Mouse (Mus musculus) E14TG2a.4 (cell line): ENCODE results near the gene Ttn.

ENCODE experiments used
- H3K27me3 ChIP-seq: 2 replicates; pipeline ENCODE4 v1.6.1; 2014; ENCODE audit warnings: low read length, control low read depth; ENCODE audit not compliant: insufficient read depth
- H3K36me3 ChIP-seq: 2 replicates; pipeline ENCODE4 v1.6.1; 2014; ENCODE audit warnings: low read length, control low read depth; ENCODE audit not compliant: insufficient read depth
- H3K4me1 ChIP-seq: replicated peaks from 2 replicates; pipeline ENCODE4 v1.6.1; 2014; ENCODE audit warnings: low read depth, low read length, control low read depth
- H3K4me3 ChIP-seq: replicated peaks from 2 replicates; pipeline ENCODE4 v1.5.1; 2014; ENCODE audit warnings: mild to moderate bottlenecking, low read length
- H3K9me3 ChIP-seq: 2 replicates; pipeline ENCODE4 v1.6.1; 2014; ENCODE audit warnings: low read length, control low read depth
- CTCF ChIP-seq: conservative IDR thresholded peaks from 2 replicates; pipeline ENCODE4 v1.5.1; 2014; ENCODE audit warnings: low read length
- NANOG ChIP-seq: IDR thresholded peaks from 2 replicates; pipeline ENCODE4 v1.6.1; 2014; ENCODE audit warnings: borderline replicate concordance, low read length, mixed read lengths
- POU5F1 ChIP-seq: IDR thresholded peaks from 2 replicates; pipeline ENCODE4 v1.6.1; 2014; ENCODE audit warnings: low read length, borderline replicate concordance

The Ttn gene

GRCm38 (mm10) chr2:76850066-76850465, 132.3 kb downstream of the Ttn start:
- Histone ChIP-seq H3K4me1 (no peaks in the 10 kb centered on the region), H3K27me3 (no peaks in the 10 kb centered on the region), H3K4me3 (no peak overlapping the region), H3K36me3 (no peaks in the 10 kb centered on the region), H3K9me3 (no peaks in the 10 kb centered on the region)
- TF ChIP-seq CTCF, result no peak
- TF ChIP-seq NANOG, result no peak

GRCm38 (mm10) chr2:76843162-76843561, 139.2 kb downstream of the Ttn start:
- no peaks in the 10 kb centered on the region for H3K27me3 ChIP-seq
- TF ChIP-seq POU5F1 (no peak), CTCF (peak; percentile 44), NANOG (no peak)
- no peaks in the 10 kb centered on the region for H3K36me3 ChIP-seq
- H3K9me3 ChIP-seq, result no peaks in the 10 kb centered on the region
- no peaks in the 10 kb centered on the region for H3K4me1 ChIP-seq
- no peak overlapping the region for H3K4me3 ChIP-seq

GRCm38 (mm10) chr2:76820472-76820871, 161.9 kb downstream of the Ttn start:
- Histone ChIP-seq H3K4me3 (no peak overlapping the region), H3K36me3 (no peaks in the 10 kb centered on the region), H3K4me1 (peaks cover 21% of the 10 kb centered on the region), H3K27me3 (no peaks in the 10 kb centered on the region), H3K9me3 (no peaks in the 10 kb centered on the region)
- TF ChIP-seq NANOG, result no peak
- TF ChIP-seq POU5F1, result no peak
- TF ChIP-seq CTCF, result no peak

GRCm38 (mm10) chr2:76817796-76818195, 164.6 kb downstream of the Ttn start:
- H3K4me1 ChIP-seq, result peaks cover 25% of the 10 kb centered on the region
- H3K27me3 ChIP-seq, result no peaks in the 10 kb centered on the region
- H3K4me3 ChIP-seq, result no peak overlapping the region
- TF ChIP-seq POU5F1 (peak; percentile 75; the same call in 1 of the 2 replicates), NANOG (peak; percentile 94), CTCF (no peak)
- no peaks in the 10 kb centered on the region for H3K9me3 ChIP-seq
- no peaks in the 10 kb centered on the region for H3K36me3 ChIP-seq

GRCm38 (mm10) chr2:76814048-76814817, 168.1 kb downstream of the Ttn start:
- Histone ChIP-seq H3K9me3 (no peaks in the 10 kb centered on the region), H3K4me3 (no peak overlapping the region), H3K4me1 (peaks cover 36% of the 10 kb centered on the region), H3K36me3 (no peaks in the 10 kb centered on the region), H3K27me3 (no peaks in the 10 kb centered on the region)
- TF ChIP-seq POU5F1 (no peak), CTCF (no peak), NANOG (no peak)

GRCm38 (mm10) chr2:76811160-76811559, 171.2 kb downstream of the Ttn start:
- H3K36me3 ChIP-seq, result no peaks in the 10 kb centered on the region
- H3K4me1 ChIP-seq, result peaks cover 45% of the 10 kb centered on the region
- no peak overlapping the region for H3K4me3 ChIP-seq
- H3K27me3 ChIP-seq, result no peaks in the 10 kb centered on the region
- H3K9me3 ChIP-seq, result no peaks in the 10 kb centered on the region
- TF ChIP-seq NANOG, result no peak

- H3K4me1 ChIP-seq, result peaks cover 56% of the 10 kb centered on the region
- no peak for TF ChIP-seq NANOG
- TF ChIP-seq POU5F1, result no peak
- TF ChIP-seq CTCF, result no peak
- no peaks in the 10 kb centered on the region for H3K9me3 ChIP-seq
- H3K4me3 ChIP-seq, result no peak overlapping the region
- H3K27me3 ChIP-seq, result no peaks in the 10 kb centered on the region
- H3K36me3 ChIP-seq, result no peaks in the 10 kb centered on the region
Measured at GRCm38 (mm10) chr2:76808334-76808733, 174.0 kb downstream of the Ttn start.

- H3K9me3 ChIP-seq, result no peaks in the 10 kb centered on the region
- TF ChIP-seq NANOG (no peak), CTCF (no peak), POU5F1 (no peak)
- H3K27me3 ChIP-seq, result no peaks in the 10 kb centered on the region
- H3K4me1 ChIP-seq, result peaks cover 66% of the 10 kb centered on the region
- peaks cover 3% of the 10 kb centered on the region for H3K36me3 ChIP-seq
- H3K4me3 ChIP-seq, result peak overlapping the region; percentile 70
Measured at GRCm38 (mm10) chr2:76807284-76807683, 175.1 kb downstream of the Ttn start.

- no peaks in the 10 kb centered on the region for H3K9me3 ChIP-seq
- TF ChIP-seq POU5F1, result no peak
- TF ChIP-seq NANOG, result no peak
- TF ChIP-seq CTCF, result no peak
Measured at GRCm38 (mm10) chr2:76806861-76807260, 175.5 kb downstream of the Ttn start.

More at GRCm38 (mm10) chr2:76806861-76807260, 175.5 kb downstream of the Ttn start:
- peaks cover 70% of the 10 kb centered on the region for H3K4me1 ChIP-seq
- peak overlapping the region; percentile 70 for H3K4me3 ChIP-seq
- H3K36me3 ChIP-seq, result peaks cover 7% of the 10 kb centered on the region
- H3K27me3 ChIP-seq, result no peaks in the 10 kb centered on the region
